Mouse (Mus musculus): ENCODE measurements at regions not wholly inside any gene's neighbourhood (a gene's known extent, or its start where the extent isn't known, plus 50 kb on each side); places are given as distances from the start of the nearest gene placed in this dataset.

DNA sequence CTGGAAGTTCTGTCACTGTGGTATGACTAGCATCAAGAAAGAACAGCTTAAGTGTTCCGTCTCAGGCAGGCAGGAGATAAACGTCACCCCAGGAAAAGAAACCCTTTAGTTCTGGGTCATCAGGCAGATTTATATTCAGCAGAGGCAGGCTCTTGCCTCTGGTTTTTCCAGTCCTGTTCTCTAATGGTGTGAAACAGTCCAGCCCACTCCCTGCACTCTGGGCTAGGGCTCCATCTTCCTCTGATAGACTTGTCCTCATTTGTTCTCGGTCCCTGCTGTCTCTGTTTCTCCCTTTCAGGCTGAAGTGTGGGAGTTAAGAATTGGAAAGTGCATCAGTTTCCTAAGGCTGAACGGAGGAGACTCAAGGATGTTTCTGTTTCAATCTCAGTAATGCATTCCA lies 240.0 kb downstream of the Csl start:
- peaks cover 34% of the 10 kb centered on the region for H3K9me3 ChIP-seq (replicated peaks)
- no peaks in the 10 kb centered on the region for H3K27me3 ChIP-seq (ENCODE audit: insufficient read depth, low read length)
- H3K4me3 ChIP-seq (ENCODE audit: low read depth, low read length) = no peak overlapping the region
- no peaks in the 10 kb centered on the region for H3K4me1 ChIP-seq (ENCODE audit: insufficient read depth, low read depth, low read length)
- DNase-seq (ENCODE audit: low spot score) (no peak), ATAC-seq (ENCODE audit: extremely low read depth, insufficient number of reproducible peaks, low FRiP score, poor library complexity, severe bottlenecking) (no peak)
- TF ChIP-seq GATA1 (IDR thresholded peaks at IDR 0.05; ENCODE audit: borderline replicate concordance, low read length) = no peak
- no peak for TF ChIP-seq TAL1 (conservative IDR thresholded peaks at IDR 0.05; ENCODE audit: low read depth, low read length)
- no peak for TF ChIP-seq GATA2 (IDR thresholded peaks at IDR 0.05; ENCODE audit: borderline replicate concordance, low read depth, low read length)
- no peak for TF ChIP-seq CTCF (IDR thresholded peaks at IDR 0.05; ENCODE audit: low read depth, low read length)
- no peak for TF ChIP-seq POLR2AphosphoS5 (IDR thresholded peaks at IDR 0.05; ENCODE audit: insufficient replicate concordance, low read depth, low read length)
- no peaks in the 10 kb centered on the region for H3K36me3 ChIP-seq (replicated peaks)

DNA sequence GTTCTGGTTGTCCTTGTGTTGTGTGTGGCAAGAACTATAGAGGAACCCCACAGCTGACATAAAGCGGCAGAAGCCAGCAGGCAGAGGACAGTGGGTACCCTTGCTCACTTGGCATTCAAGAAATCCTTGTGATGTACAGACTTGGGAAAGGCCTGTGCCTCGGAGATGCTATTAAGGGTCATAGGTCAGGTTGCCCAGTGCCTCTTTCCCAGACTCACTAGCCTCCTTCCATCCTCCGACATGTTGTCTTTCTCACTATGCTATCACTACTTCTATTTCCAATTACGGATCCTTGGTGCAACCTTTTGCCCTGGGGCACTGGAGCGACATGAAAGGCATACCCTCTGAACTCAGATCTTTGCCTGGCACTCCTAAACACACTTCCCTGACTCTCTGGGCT lies 235.6 kb downstream of the Csl start:
- Histone ChIP-seq H3K9me3 (replicated peaks) (peaks cover 46% of the 10 kb centered on the region), H3K36me3 (replicated peaks) (no peaks in the 10 kb centered on the region), H3K4me1 (ENCODE audit: insufficient read depth, low read depth, low read length) (no peaks in the 10 kb centered on the region), H3K27me3 (ENCODE audit: insufficient read depth, low read length) (no peaks in the 10 kb centered on the region), H3K4me3 (ENCODE audit: low read depth, low read length) (no peak overlapping the region)
- no peak for DNase-seq (ENCODE audit: low spot score)
- no peak for TF ChIP-seq CTCF (IDR thresholded peaks at IDR 0.05; ENCODE audit: low read depth, low read length)
- no peak for ATAC-seq (ENCODE audit: extremely low read depth, insufficient number of reproducible peaks, low FRiP score, poor library complexity, severe bottlenecking)

DNA sequence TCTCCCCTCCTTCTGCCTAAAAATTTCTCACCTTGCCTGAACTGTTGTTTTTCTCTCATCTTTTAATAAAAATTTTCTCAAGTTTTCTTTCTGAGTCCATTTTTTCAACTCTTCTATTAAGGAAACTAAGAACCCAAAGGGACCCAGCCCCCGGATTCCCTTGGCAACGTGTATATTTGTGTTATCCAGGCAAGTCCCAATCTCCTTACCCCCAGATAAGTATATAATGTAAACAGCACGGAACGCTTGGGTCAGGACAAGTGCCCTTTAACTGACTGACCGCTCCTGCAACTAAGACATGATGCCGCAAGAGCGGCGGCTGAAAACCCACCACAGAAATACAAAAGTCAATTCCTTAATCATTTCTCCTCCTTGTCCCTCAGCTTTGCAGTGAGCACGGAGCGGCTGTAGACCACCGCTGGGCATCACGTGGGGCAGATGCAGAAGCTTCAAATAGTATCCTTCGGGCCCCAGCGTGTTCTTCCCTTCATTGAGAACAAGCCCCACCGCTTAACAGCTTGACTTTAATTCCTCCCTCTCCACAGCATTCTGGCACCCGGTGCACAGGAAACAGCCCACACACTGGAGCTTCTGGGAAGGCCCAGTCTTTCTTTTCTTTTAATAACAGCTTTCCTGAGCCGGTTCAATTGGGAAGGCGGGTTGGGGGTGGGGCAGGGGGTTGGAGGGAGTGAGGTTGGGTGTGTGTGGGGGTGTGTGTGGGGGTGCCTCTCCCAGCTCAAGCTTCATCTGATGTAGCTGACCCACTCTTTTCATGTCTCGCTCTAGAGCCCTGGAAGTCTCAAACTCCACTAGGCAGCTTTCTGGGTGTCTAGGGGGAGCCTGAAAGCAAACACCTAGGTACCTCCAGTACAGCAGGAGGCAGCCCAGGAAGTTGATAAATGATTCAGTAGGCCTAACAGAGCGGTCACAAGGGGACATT lies 234.9 kb downstream of the Csl start:
- Histone ChIP-seq H3K4me3 (ENCODE audit: low read depth, low read length) (no peak overlapping the region), H3K36me3 (replicated peaks) (no peaks in the 10 kb centered on the region), H3K4me1 (ENCODE audit: insufficient read depth, low read depth, low read length) (no peaks in the 10 kb centered on the region), H3K9me3 (replicated peaks) (peaks cover 41% of the 10 kb centered on the region), H3K27me3 (ENCODE audit: insufficient read depth, low read length) (no peaks in the 10 kb centered on the region)
- no peak for DNase-seq (ENCODE audit: low spot score)
- TF ChIP-seq CTCF (IDR thresholded peaks at IDR 0.05; ENCODE audit: low read depth, low read length) (no peak), GATA1 (IDR thresholded peaks at IDR 0.05; ENCODE audit: borderline replicate concordance, low read length) (no peak), POLR2AphosphoS5 (IDR thresholded peaks at IDR 0.05; ENCODE audit: insufficient replicate concordance, low read depth, low read length) (no peak), TAL1 (conservative IDR thresholded peaks at IDR 0.05; ENCODE audit: low read depth, low read length) (no peak), GATA2 (IDR thresholded peaks at IDR 0.05; ENCODE audit: borderline replicate concordance, low read depth, low read length) (no peak)
- no peak for ATAC-seq (ENCODE audit: extremely low read depth, insufficient number of reproducible peaks, low FRiP score, poor library complexity, severe bottlenecking)

DNA sequence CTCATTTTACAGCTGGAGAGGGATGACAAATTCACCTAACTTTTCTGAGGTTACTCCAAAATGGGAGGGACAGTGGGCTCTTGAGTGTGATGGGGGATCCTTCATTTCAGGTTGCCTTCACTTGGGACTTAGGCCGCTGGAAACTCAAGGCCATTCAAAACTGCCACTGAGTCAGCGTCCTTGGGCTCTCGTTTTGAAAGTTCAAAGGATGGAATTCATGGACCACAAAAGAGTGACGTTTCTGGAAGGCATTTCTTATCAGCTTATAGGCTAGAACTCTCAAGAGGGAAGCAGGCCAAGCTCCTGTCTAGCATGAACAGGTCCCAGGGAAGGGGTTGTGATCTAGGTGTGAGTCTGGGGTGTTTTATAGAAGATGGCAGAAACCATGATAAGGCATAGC lies 233.3 kb downstream of the Csl start:
- no peaks in the 10 kb centered on the region for H3K4me1 ChIP-seq (ENCODE audit: insufficient read depth, low read depth, low read length)
- no peak for ATAC-seq (ENCODE audit: extremely low read depth, insufficient number of reproducible peaks, low FRiP score, poor library complexity, severe bottlenecking)
- no peaks in the 10 kb centered on the region for H3K36me3 ChIP-seq (replicated peaks)
- DNase-seq (ENCODE audit: low spot score) = no peak
- H3K27me3 ChIP-seq (ENCODE audit: insufficient read depth, low read length) = no peaks in the 10 kb centered on the region
- H3K9me3 ChIP-seq (replicated peaks) = peaks cover 33% of the 10 kb centered on the region
- no peak overlapping the region for H3K4me3 ChIP-seq (ENCODE audit: low read depth, low read length)
- TF ChIP-seq TAL1 (conservative IDR thresholded peaks at IDR 0.05; ENCODE audit: low read depth, low read length) (no peak), GATA1 (IDR thresholded peaks at IDR 0.05; ENCODE audit: borderline replicate concordance, low read length) (no peak), POLR2AphosphoS5 (IDR thresholded peaks at IDR 0.05; ENCODE audit: insufficient replicate concordance, low read depth, low read length) (no peak), GATA2 (IDR thresholded peaks at IDR 0.05; ENCODE audit: borderline replicate concordance, low read depth, low read length) (no peak), CTCF (IDR thresholded peaks at IDR 0.05; ENCODE audit: low read depth, low read length) (no peak)

DNA sequence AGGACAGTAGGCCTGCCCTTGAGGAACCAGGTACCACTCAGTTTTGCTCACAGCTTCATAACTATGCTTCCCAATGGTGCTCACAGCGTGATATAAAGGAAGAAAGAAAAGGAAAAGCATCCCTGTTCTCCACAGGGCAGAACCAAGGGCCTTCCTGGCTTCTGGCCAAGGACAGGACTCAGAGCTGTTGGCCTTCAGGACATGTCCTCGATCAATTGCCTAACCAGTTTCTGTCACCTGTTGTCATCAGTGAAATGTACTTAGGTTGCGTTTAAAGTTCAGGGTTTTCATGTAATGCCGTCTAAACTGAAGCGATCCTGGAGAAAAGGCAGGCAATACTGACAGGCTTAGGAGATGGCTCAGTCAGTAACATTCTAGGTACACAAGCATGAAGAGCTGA lies 232.9 kb downstream of the Csl start:
- no peaks in the 10 kb centered on the region for H3K4me1 ChIP-seq (ENCODE audit: insufficient read depth, low read depth, low read length)
- H3K36me3 ChIP-seq (replicated peaks) = no peaks in the 10 kb centered on the region
- peaks cover 33% of the 10 kb centered on the region for H3K9me3 ChIP-seq (replicated peaks)
- H3K27me3 ChIP-seq (ENCODE audit: insufficient read depth, low read length) = no peaks in the 10 kb centered on the region
- TF ChIP-seq POLR2AphosphoS5 (IDR thresholded peaks at IDR 0.05; ENCODE audit: insufficient replicate concordance, low read depth, low read length) = no peak
- TF ChIP-seq GATA2 (IDR thresholded peaks at IDR 0.05; ENCODE audit: borderline replicate concordance, low read depth, low read length) = no peak
- no peak for TF ChIP-seq CTCF (IDR thresholded peaks at IDR 0.05; ENCODE audit: low read depth, low read length)
- TF ChIP-seq TAL1 (conservative IDR thresholded peaks at IDR 0.05; ENCODE audit: low read depth, low read length) = no peak
- no peak for TF ChIP-seq GATA1 (IDR thresholded peaks at IDR 0.05; ENCODE audit: borderline replicate concordance, low read length)
- DNase-seq (ENCODE audit: low spot score) = no peak
- no peak overlapping the region for H3K4me3 ChIP-seq (ENCODE audit: low read depth, low read length)
- ATAC-seq (ENCODE audit: extremely low read depth, insufficient number of reproducible peaks, low FRiP score, poor library complexity, severe bottlenecking) = no peak

DNA sequence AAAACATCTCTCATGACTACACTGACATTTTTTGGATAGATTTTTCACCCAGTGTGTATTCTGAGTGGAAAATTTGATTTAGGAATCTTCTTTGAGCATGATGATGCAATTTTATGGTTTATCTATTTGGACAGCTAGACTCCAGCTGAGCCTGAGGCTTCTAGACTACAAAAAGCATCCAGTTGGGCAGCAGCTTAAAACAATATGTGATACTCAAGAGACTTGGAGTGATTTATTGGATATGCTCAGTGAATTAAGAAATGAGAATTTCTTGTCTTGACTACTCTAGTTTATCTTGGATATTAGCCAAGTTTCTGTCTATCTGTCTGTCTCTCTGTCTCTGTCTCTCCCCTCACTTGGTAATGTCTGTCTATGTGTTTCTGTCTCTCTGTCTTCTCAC lies 228.4 kb downstream of the Csl start:
- Histone ChIP-seq H3K4me3 (ENCODE audit: low read depth, low read length) (no peak overlapping the region), H3K36me3 (replicated peaks) (no peaks in the 10 kb centered on the region), H3K9me3 (replicated peaks) (peaks cover 17% of the 10 kb centered on the region), H3K27me3 (ENCODE audit: insufficient read depth, low read length) (no peaks in the 10 kb centered on the region), H3K4me1 (ENCODE audit: insufficient read depth, low read depth, low read length) (no peaks in the 10 kb centered on the region)
- DNase-seq (ENCODE audit: low spot score) = no peak
- ATAC-seq (ENCODE audit: extremely low read depth, insufficient number of reproducible peaks, low FRiP score, poor library complexity, severe bottlenecking) = no peak
- TF ChIP-seq POLR2AphosphoS5 (IDR thresholded peaks at IDR 0.05; ENCODE audit: insufficient replicate concordance, low read depth, low read length) (no peak), GATA2 (IDR thresholded peaks at IDR 0.05; ENCODE audit: borderline replicate concordance, low read depth, low read length) (no peak), TAL1 (conservative IDR thresholded peaks at IDR 0.05; ENCODE audit: low read depth, low read length) (no peak), CTCF (IDR thresholded peaks at IDR 0.05; ENCODE audit: low read depth, low read length) (no peak), GATA1 (IDR thresholded peaks at IDR 0.05; ENCODE audit: borderline replicate concordance, low read length) (no peak)
